Mouse (Mus musculus) limb, embryonic 10.5 days (tissue): Measurements from ENCODE around the gene Nop2. TPM values are rescaled to one million over a fixed set of nuclear protein-coding genes. Genes with fewer than 3 reads are reported as not detected.

Experiments used
- DNase-seq: peaks from one replicate; pipeline ENCODE4 v3.0.0-alpha.2; 2017; ENCODE audit warnings: low spot score
- H3K27ac ChIP-seq: fragments of 300-500 bp; sonication (generic); 2 replicates; pipeline ENCODE4 v1.5.1; 2016; ENCODE audit warnings: mild to moderate bottlenecking
- H3K27me3 ChIP-seq: fragments of 300-500 bp; sonication (generic); 2 replicates; pipeline ENCODE4 v1.6.1; 2016; ENCODE audit warnings: low read depth, mild to moderate bottlenecking; ENCODE audit not compliant: poor library complexity, severe bottlenecking
- H3K36me3 ChIP-seq: fragments of 300-500 bp; sonication (generic); 2 replicates; pipeline ENCODE4 v1.6.1; 2016; ENCODE audit warnings: mild to moderate bottlenecking, moderate library complexity
- H3K4me1 ChIP-seq: fragments of 300-500 bp; sonication (generic); 2 replicates; pipeline ENCODE4 v1.6.1; 2016
- H3K4me3 ChIP-seq: fragments of 300-500 bp; sonication (generic); 2 replicates; pipeline ENCODE4 v1.5.1; 2016; ENCODE audit warnings: mild to moderate bottlenecking, moderate library complexity
- H3K9me3 ChIP-seq: fragments of 300-500 bp; sonication (generic); replicated peaks from 2 replicates; pipeline ENCODE4 v1.6.1; 2016; ENCODE audit warnings: mild to moderate bottlenecking
- WGBS: fragments of 180-500 bp; shearing (Covaris S2); methylation state at CpG from one replicate; pipeline ENCODE4 v1.1.7; 2016; 5-methylcytosine and 5-hydroxymethylcytosine counted together
- polyA plus RNA-seq: library from polyadenylated mRNA; unstranded; fragments of >200 nt; fragmentation: Nextera tagmentation; extraction: Ambion mirVana; gene quantifications from 2 replicates; pipeline ENCODE4 v1.2.1, GENCODE M21; 2016

Nop2 gene
- 94.6 and 119 TPM in 2 replicates for polyA plus RNA-seq

GRCm38 (mm10) chr6:125131302-125132156, at the start of gene Nop2:
TSS of gene Nop2 (plus strand) at chr6:125131909.
- no peaks in the 10 kb centered on the region for H3K9me3 ChIP-seq
- H3K36me3 ChIP-seq = peaks cover 78% of the 10 kb centered on the region
- peak; percentile 99 for DNase-seq
- WGBS = under 1% methylated on average over 66 of the region's 66 CpGs
- H3K27ac ChIP-seq = peak within 1 kb of the TSS; percentile 89
- no peaks in the 10 kb centered on the region for H3K27me3 ChIP-seq
- peaks cover 16% of the 10 kb centered on the region for H3K4me1 ChIP-seq
- H3K4me3 ChIP-seq = peak within 1 kb of the TSS; percentile 81

GRCm38 (mm10) chr6:125082801-125083386, 48.8 kb upstream of the Nop2 start:
- no peak overlapping the region for H3K4me3 ChIP-seq
- H3K27ac ChIP-seq = no peak overlapping the region
- 88% methylated on average over 7 of the region's 7 CpGs for WGBS
- peaks cover 17% of the 10 kb centered on the region for H3K27me3 ChIP-seq
- H3K4me1 ChIP-seq = peaks cover 19% of the 10 kb centered on the region
- DNase-seq = no peak
- H3K36me3 ChIP-seq = no peaks in the 10 kb centered on the region
- no peaks in the 10 kb centered on the region for H3K9me3 ChIP-seq

GRCm38 (mm10) chr6:125084424-125084823, 47.3 kb upstream of the Nop2 start:
- peak overlapping the region; percentile 28; the same call in 1 of the 2 replicates for H3K27ac ChIP-seq
- WGBS = 8% methylated on average over 4 of the region's 4 CpGs
- H3K9me3 ChIP-seq = no peaks in the 10 kb centered on the region
- peak; percentile 72 for DNase-seq
- peaks cover 17% of the 10 kb centered on the region for H3K27me3 ChIP-seq
- H3K36me3 ChIP-seq = no peaks in the 10 kb centered on the region
- peaks cover 35% of the 10 kb centered on the region for H3K4me1 ChIP-seq
- no peak overlapping the region for H3K4me3 ChIP-seq

GRCm38 (mm10) chr6:125087937-125088336, 43.8 kb upstream of the Nop2 start:
- 84% methylated on average over 3 of the region's 3 CpGs for WGBS

GRCm38 (mm10) chr6:125088561-125089321, 43.0 kb upstream of the Nop2 start:
- H3K27me3 ChIP-seq = no peaks in the 10 kb centered on the region
- WGBS = 2% methylated on average over 20 of the region's 20 CpGs
- peak; percentile 88 for DNase-seq
- H3K27ac ChIP-seq = peak overlapping the region; percentile 91
- H3K4me1 ChIP-seq = peaks cover 41% of the 10 kb centered on the region
- no peaks in the 10 kb centered on the region for H3K9me3 ChIP-seq
- H3K4me3 ChIP-seq = peak overlapping the region; percentile 43
- H3K36me3 ChIP-seq = no peaks in the 10 kb centered on the region

More at GRCm38 (mm10) chr6:125087937-125088336, 43.8 kb upstream of the Nop2 start:
- H3K36me3 ChIP-seq = no peaks in the 10 kb centered on the region
- peaks cover 41% of the 10 kb centered on the region for H3K4me1 ChIP-seq
- peak overlapping the region; percentile 91 for H3K27ac ChIP-seq
- no peaks in the 10 kb centered on the region for H3K9me3 ChIP-seq
- no peak for DNase-seq
- H3K27me3 ChIP-seq = no peaks in the 10 kb centered on the region
- 0 out of 2 replicates have a peak overlapping the region, but pooled peaks have one; percentile 43 for H3K4me3 ChIP-seq

- Histone ChIP-seq H3K27ac (peak overlapping the region; percentile 91), H3K27me3 (no peaks in the 10 kb centered on the region), H3K4me1 (peaks cover 41% of the 10 kb centered on the region), H3K4me3 (peak overlapping the region; percentile 43), H3K9me3 (no peaks in the 10 kb centered on the region), H3K36me3 (no peaks in the 10 kb centered on the region)
- peak; percentile 86 for DNase-seq
- WGBS = 3% methylated on average over 15 of the region's 15 CpGs
Observed at GRCm38 (mm10) chr6:125089521-125090321, 42.0 kb upstream of the Nop2 start.

- Histone ChIP-seq H3K4me3 (peak overlapping the region; percentile 43), H3K4me1 (peaks cover 47% of the 10 kb centered on the region), H3K27me3 (no peaks in the 10 kb centered on the region), H3K36me3 (no peaks in the 10 kb centered on the region), H3K27ac (peak overlapping the region; percentile 91), H3K9me3 (no peaks in the 10 kb centered on the region)
- WGBS = 57% methylated on average over 10 of the region's 10 CpGs
- DNase-seq = no peak
Observed at GRCm38 (mm10) chr6:125090341-125091085, 41.2 kb upstream of the Nop2 start.

- peaks cover 54% of the 10 kb centered on the region for H3K4me1 ChIP-seq
- DNase-seq = no peak
- WGBS = 90% methylated on average over 5 of the region's 5 CpGs
- 0 out of 2 replicates have a peak overlapping the region, but pooled peaks have one; percentile 17 for H3K27ac ChIP-seq
- no peaks in the 10 kb centered on the region for H3K9me3 ChIP-seq
- H3K27me3 ChIP-seq = no peaks in the 10 kb centered on the region
- peaks cover 3% of the 10 kb centered on the region; the same call in 1 of the 2 replicates for H3K36me3 ChIP-seq
- no peak overlapping the region for H3K4me3 ChIP-seq
Observed at GRCm38 (mm10) chr6:125092372-125092771, 39.3 kb upstream of the Nop2 start.

GRCm38 (mm10) chr6:125094843-125095242, 36.9 kb upstream of the Nop2 start:
- Histone ChIP-seq H3K36me3 (peaks cover 28% of the 10 kb centered on the region), H3K27ac (peak overlapping the region; percentile 97; the same call in 1 of the 2 replicates), H3K4me1 (peaks cover 54% of the 10 kb centered on the region), H3K27me3 (no peaks in the 10 kb centered on the region), H3K9me3 (no peaks in the 10 kb centered on the region), H3K4me3 (no peak overlapping the region)
- no peak for DNase-seq
- 52% methylated on average over 3 of the region's 3 CpGs for WGBS

- DNase-seq = peak; percentile 97
- no peaks in the 10 kb centered on the region for H3K27me3 ChIP-seq
- H3K4me1 ChIP-seq = peaks cover 54% of the 10 kb centered on the region
- no peaks in the 10 kb centered on the region for H3K9me3 ChIP-seq
- H3K27ac ChIP-seq = peak within 1 kb of the TSS; percentile 97
- H3K36me3 ChIP-seq = peaks cover 36% of the 10 kb centered on the region
- WGBS = 3% methylated on average over 41 of the region's 45 CpGs
- peak within 1 kb of the TSS; percentile 100 for H3K4me3 ChIP-seq
Observed at GRCm38 (mm10) chr6:125095391-125096278, 36.1 kb upstream of the Nop2 start, which contains the start of gene Chd4. TSS of gene Chd4 (plus strand) at chr6:125095981.

- peak overlapping the region; percentile 97 for H3K27ac ChIP-seq
- no peaks in the 10 kb centered on the region for H3K27me3 ChIP-seq
- peaks cover 57% of the 10 kb centered on the region for H3K4me1 ChIP-seq
- 3% methylated on average over 25 of the region's 32 CpGs for WGBS
- H3K4me3 ChIP-seq = peak overlapping the region; percentile 100
- H3K9me3 ChIP-seq = no peaks in the 10 kb centered on the region
- DNase-seq = no peak
- peaks cover 42% of the 10 kb centered on the region for H3K36me3 ChIP-seq
Observed at GRCm38 (mm10) chr6:125096279-125096596, 35.5 kb upstream of the Nop2 start.
